Mouse (Mus musculus): ENCODE results near the gene Amn.

GRCm38 (mm10) chr12:111302018-111302345 lies 31.1 kb downstream of the Amn start:
- TF ChIP-seq CTCF (IDR thresholded peaks at IDR 0.05; ENCODE audit: control insufficient read depth, insufficient read depth, low read length) (no peak), POLR2A (IDR thresholded peaks at IDR 0.05; ENCODE audit: borderline replicate concordance, control insufficient read depth, low read depth, low read length) (no peak)

Measured in bone marrow, adult 2 months (tissue).